9 mouse cellular contexts compared by ENCODE assay signal in genomic region chr4:155148910-155149698, GRCm38 (mm10).
DNase-seq lines count a peak whose midpoint lies in the region; ATAC-seq lines count a peak whose summit lies in the region.
"Had no signal": no experiment of that assay in that cellular context is flagged by ENCODE, and none has a peak within 500 bp of the region (broad histone marks: within the 10 kb centered on the region; RNA-seq: fewer than 3 reads in every experiment).

No protein-coding gene starts in this region.

- H3K4me3 ChIP-seq in embryonic facial prominence, embryonic 14.5 days (ENCODE audit: low read depth, low read length), result no peak overlapping the region
- H3K4me3 ChIP-seq in intestine, embryonic 15.5 days (replicated peaks), result no peak overlapping the region
- no peak overlapping the region for H3K4me3 ChIP-seq in lung, embryonic 15.5 days
- H3K4me3 ChIP-seq: megakaryocyte, embryonic 14.5 days had no signal

- H3K27me3 ChIP-seq in embryonic facial prominence, embryonic 14.5 days (replicated peaks; ENCODE audit: control insufficient read depth, insufficient read depth, low read length), result no peaks in the 10 kb centered on the region
- H3K27me3 ChIP-seq in intestine, embryonic 15.5 days (replicated peaks), result no peaks in the 10 kb centered on the region
- H3K27me3 ChIP-seq in lung, embryonic 15.5 days, result no peaks in the 10 kb centered on the region

- peak; percentile 46 to 49 for DNase-seq in cerebellum, adult 18-20 months
- DNase-seq in cerebellum, adult 9-10 months, result no peak
- peak; percentile 80 for DNase-seq in embryonic facial prominence, embryonic 14.5 days (ENCODE audit: low spot score)
- DNase-seq in retina, postnatal 1 day, result no peak
- no peak for DNase-seq in right cerebral cortex, postnatal 14 days
- DNase-seq in right cerebral cortex, postnatal 36 days (ENCODE audit: low spot score in 2 of 2), result no peak

- H3K36me3 ChIP-seq in embryonic facial prominence, embryonic 14.5 days (ENCODE audit: control insufficient read depth, insufficient read depth, low read length), result peaks cover 9% of the 10 kb centered on the region; the same call in 1 of the 2 replicates
- H3K36me3 ChIP-seq in intestine, embryonic 15.5 days, result no peaks in the 10 kb centered on the region; the same call in 1 of the 2 replicates
- 0 out of 2 replicates have a peak, but pooled peaks cover 2% of the 10 kb centered on the region for H3K36me3 ChIP-seq in lung, embryonic 15.5 days

- no peak overlapping the region for H3K4me2 ChIP-seq in embryonic facial prominence, embryonic 14.5 days (ENCODE audit: low read depth, low read length)
- peak overlapping the region; percentile 33 for H3K4me2 ChIP-seq in intestine, embryonic 15.5 days (replicated peaks)
- H3K4me2 ChIP-seq in lung, embryonic 15.5 days, result no peak overlapping the region; the same call in 1 of the 2 replicates

- no peak overlapping the region for H3K9ac ChIP-seq in embryonic facial prominence, embryonic 14.5 days (ENCODE audit: low read depth, low read length)
- H3K9ac ChIP-seq in intestine, embryonic 15.5 days, result peak overlapping the region; percentile 71
- H3K9ac ChIP-seq in lung, embryonic 15.5 days, result no peak overlapping the region

- 65% methylated on average over 6 of the region's 8 CpGs for WGBS in embryonic facial prominence, embryonic 14.5 days
- 49% methylated on average over 8 of the region's 8 CpGs for WGBS in intestine, embryonic 15.5 days
- 45% methylated on average over 8 of the region's 8 CpGs for WGBS in lung, embryonic 15.5 days

- ATAC-seq in embryonic facial prominence, embryonic 14.5 days (ENCODE audit: low read depth), result peak; percentile 19; the same call in 1 of the 2 replicates
- ATAC-seq in intestine, embryonic 15.5 days, result peak; percentile 74
- peak; percentile 22 for ATAC-seq in lung, embryonic 15.5 days (ENCODE audit: borderline replicate concordance, extremely low read depth, low FRiP score, low TSS enrichment)

- peaks cover 41% of the 10 kb centered on the region for H3K4me1 ChIP-seq in embryonic facial prominence, embryonic 14.5 days (ENCODE audit: control insufficient read depth, insufficient read depth, low read length)
- H3K4me1 ChIP-seq in intestine, embryonic 15.5 days (replicated peaks), result peaks cover 56% of the 10 kb centered on the region
- H3K4me1 ChIP-seq in lung, embryonic 15.5 days, result peaks cover 67% of the 10 kb centered on the region

- no peaks in the 10 kb centered on the region for H3K9me3 ChIP-seq in embryonic facial prominence, embryonic 14.5 days (ENCODE audit: control insufficient read depth, low read length)
- no peaks in the 10 kb centered on the region for H3K9me3 ChIP-seq in intestine, embryonic 15.5 days
- no peaks in the 10 kb centered on the region for H3K9me3 ChIP-seq in lung, embryonic 15.5 days
- H3K9me3 ChIP-seq: megakaryocyte, embryonic 14.5 days had no signal

- H3K27ac ChIP-seq in embryonic facial prominence, embryonic 14.5 days (replicated peaks; ENCODE audit: low read depth, low read length), result peak overlapping the region; percentile 90; the same call in 1 of the 2 replicates
- H3K27ac ChIP-seq in intestine, embryonic 15.5 days, result peak overlapping the region; percentile 93
- H3K27ac ChIP-seq in lung, embryonic 15.5 days, result peak overlapping the region; percentile 90

Comparison
In these comparisons a context has a peak if more than half of its experiments do, and no peak if none do; other contexts are left out.
1. DNase-seq: peak in cerebellum, adult 18-20 months (2 of 2) and embryonic facial prominence, embryonic 14.5 days (single experiment); none in cerebellum, adult 9-10 months (single experiment), retina, postnatal 1 day (single experiment), right cerebral cortex, postnatal 14 days (single experiment) and right cerebral cortex, postnatal 36 days (0 of 2).
2. ATAC-seq: peak in every context shown above with its lines; median percentile 74 in intestine, embryonic 15.5 days; 22 in lung, embryonic 15.5 days; 19 in embryonic facial prominence, embryonic 14.5 days.
3. Peak in every context shown above with its lines, with median percentiles within 50 percentile points of each other: H3K27ac ChIP-seq.